Mouse (Mus musculus) CH12.LX (cell line): ENCODE measurements around the gene Ppy. TPM values are rescaled to one million over a fixed set of nuclear protein-coding genes. Genes with fewer than 3 reads are reported as not detected.

Experiments
- DNase-seq: peaks from one replicate; pipeline ENCODE4 v3.0.0-alpha.2; 2013; ENCODE audit errors: extremely low read depth
- H3K27ac ChIP-seq: 2 replicates; pipeline ENCODE4 v1.5.1; 2012; ENCODE audit warnings: low read depth, mild to moderate bottlenecking, control low read depth, moderate library complexity; ENCODE audit not compliant: insufficient read depth
- H3K27me3 ChIP-seq: replicated peaks from 2 replicates; pipeline ENCODE3; 2012; ENCODE audit warnings: inconsistent platforms
- H3K36me3 ChIP-seq, 2 experiments: replicated peaks in 1 of 2; 2 replicates each; pipeline versions ENCODE3 to v1.6.1; 2012; ENCODE audit warnings: inconsistent platforms in 1 of 2, low read length in 1 of 2, mild to moderate bottlenecking in 1 of 2, mixed read lengths in 1 of 2, moderate library complexity in 1 of 2; ENCODE audit not compliant: control insufficient read depth in 1 of 2, insufficient read depth in 1 of 2
- H3K4me1 ChIP-seq, 2 experiments: 2 replicates each; pipeline ENCODE4 v1.6.1; 2012; ENCODE audit warnings: inconsistent platforms in 1 of 2, moderate library complexity in 1 of 2; ENCODE audit not compliant: insufficient read depth in 2 of 2, control insufficient read depth in 1 of 2
- H3K4me2 ChIP-seq: 2 replicates; pipeline ENCODE4 v1.6.1; 2012; ENCODE audit warnings: low read depth, mild to moderate bottlenecking, control low read depth; ENCODE audit not compliant: poor library complexity, insufficient read depth, severe bottlenecking
- H3K4me3 ChIP-seq, 3 experiments: fragments of 150-350 bp in 1 of 3; sonication (generic) in 1 of 3; replicated peaks in 1 of 3; 2 replicates each; pipeline versions ENCODE3 to v1.5.1; 2011 to 2012; ENCODE audit warnings: low read depth in 2 of 3, low read length in 2 of 3, mild to moderate bottlenecking in 2 of 3, moderate library complexity in 2 of 3, control low read depth in 1 of 3, improper control_type of control experiment in 1 of 3, inconsistent platforms in 1 of 3, mixed read lengths in 1 of 3; ENCODE audit not compliant: poor library complexity in 1 of 3
- H3K79me2 ChIP-seq: replicated peaks from 2 replicates; pipeline ENCODE4 v1.6.1; 2012; ENCODE audit warnings: mild to moderate bottlenecking, moderate library complexity; ENCODE audit not compliant: control insufficient read depth, poor library complexity, insufficient read depth, severe bottlenecking; ENCODE audit errors: extremely low read depth
- H3K9ac ChIP-seq: 2 replicates; pipeline ENCODE4 v1.6.1; 2012; ENCODE audit warnings: low read depth, mild to moderate bottlenecking, control low read depth, moderate library complexity; ENCODE audit not compliant: insufficient read depth
- H3K9me3 ChIP-seq: replicated peaks from 2 replicates; pipeline ENCODE3; 2012; ENCODE audit warnings: low read length, inconsistent platforms, mixed read lengths
- BHLHE40 ChIP-seq: IDR thresholded peaks from 2 replicates; pipeline ENCODE4 v1.6.1; 2011; ENCODE audit warnings: mild to moderate bottlenecking, low read depth, low read length, improper control_type of control experiment
- CHD1 ChIP-seq: IDR thresholded peaks from 2 replicates; pipeline ENCODE4 v1.6.1; 2012; ENCODE audit warnings: low read depth, low read length, improper control_type of control experiment, inconsistent platforms
- CHD2 ChIP-seq: IDR thresholded peaks from 2 replicates; pipeline ENCODE4 v1.6.1; 2011; ENCODE audit warnings: low read length, improper control_type of control experiment
- CTCF ChIP-seq, 2 experiments: IDR thresholded peaks in 1 of 2; conservative IDR thresholded peaks in 1 of 2; 2 replicates each; pipeline ENCODE4 v1.5.1; 2011 to 2012; ENCODE audit warnings: low read depth in 2 of 2, low read length in 2 of 2, improper control_type of control experiment in 1 of 2, inconsistent platforms in 1 of 2, mild to moderate bottlenecking in 1 of 2, moderate library complexity in 1 of 2
- E2F4 ChIP-seq: IDR thresholded peaks from 2 replicates; pipeline ENCODE4 v1.6.1; 2011; ENCODE audit warnings: low read depth, low read length, improper control_type of control experiment; ENCODE audit not compliant: insufficient replicate concordance
- ELF1 ChIP-seq: IDR thresholded peaks from 2 replicates; pipeline ENCODE4 v1.6.1; 2014; ENCODE audit warnings: low read depth, mild to moderate bottlenecking, inconsistent platforms, low read length, improper control_type of control experiment
- EP300 ChIP-seq: IDR thresholded peaks from 2 replicates; pipeline ENCODE4 v1.6.1; 2011; ENCODE audit warnings: low read length, improper control_type of control experiment
- ETS1 ChIP-seq: conservative IDR thresholded peaks from 2 replicates; pipeline ENCODE4 v1.6.1; 2012; ENCODE audit warnings: low read depth, mild to moderate bottlenecking, inconsistent platforms, low read length, improper control_type of control experiment, moderate library complexity
- HCFC1 ChIP-seq: IDR thresholded peaks from 2 replicates; pipeline ENCODE4 v1.6.1; 2012; ENCODE audit warnings: low read depth, mild to moderate bottlenecking, inconsistent platforms, low read length, improper control_type of control experiment
- IRF4 ChIP-seq: IDR thresholded peaks from 2 replicates; pipeline ENCODE4 v1.6.1; 2014; ENCODE audit warnings: low read depth, mild to moderate bottlenecking, inconsistent platforms, low read length, improper control_type of control experiment
- JUN ChIP-seq: IDR thresholded peaks from 2 replicates; pipeline ENCODE4 v1.6.1; 2011; ENCODE audit warnings: low read depth, mild to moderate bottlenecking, low read length, improper control_type of control experiment, moderate library complexity; ENCODE audit not compliant: insufficient read depth
- KAT2A ChIP-seq: IDR thresholded peaks from 2 replicates; pipeline ENCODE4 v1.6.1; 2012; ENCODE audit warnings: low read length, improper control_type of control experiment, inconsistent platforms; ENCODE audit not compliant: insufficient replicate concordance
- MAFK ChIP-seq: IDR thresholded peaks from 2 replicates; pipeline ENCODE4 v1.6.1; 2011; ENCODE audit warnings: low read length, improper control_type of control experiment; ENCODE audit not compliant: insufficient replicate concordance
- MAZ ChIP-seq: IDR thresholded peaks from 2 replicates; pipeline ENCODE4 v1.6.1; 2012; ENCODE audit warnings: low read depth, mild to moderate bottlenecking, inconsistent platforms, low read length, improper control_type of control experiment, moderate library complexity
- MEF2A ChIP-seq: IDR thresholded peaks from 2 replicates; pipeline ENCODE4 v1.6.1; 2014; ENCODE audit warnings: low read depth, mild to moderate bottlenecking, inconsistent platforms, low read length, improper control_type of control experiment, borderline replicate concordance
- MXI1 ChIP-seq: IDR thresholded peaks from 2 replicates; pipeline ENCODE4 v1.6.1; 2011; ENCODE audit warnings: mild to moderate bottlenecking, low read depth, low read length, improper control_type of control experiment
- MYC ChIP-seq: IDR thresholded peaks from 2 replicates; pipeline ENCODE4 v1.6.1; 2011; ENCODE audit warnings: low read depth, mild to moderate bottlenecking, improper control_type of control experiment, low read length
- NELFE ChIP-seq: IDR thresholded peaks from 2 replicates; pipeline ENCODE4 v1.6.1; 2011; ENCODE audit warnings: low read depth, low read length, improper control_type of control experiment
- NRF1 ChIP-seq: IDR thresholded peaks from 2 replicates; pipeline ENCODE4 v1.6.1; 2014; ENCODE audit warnings: low read depth, mild to moderate bottlenecking, inconsistent platforms, low read length, improper control_type of control experiment, moderate library complexity
- PAX5 ChIP-seq: IDR thresholded peaks from 2 replicates; pipeline ENCODE4 v1.6.1; 2012; ENCODE audit warnings: low read length, inconsistent platforms, mixed read lengths
- POLR2A ChIP-seq: IDR thresholded peaks from 2 replicates; pipeline ENCODE4 v1.6.1; 2011; ENCODE audit warnings: low read depth, mild to moderate bottlenecking, improper control_type of control experiment, low read length
- RAD21 ChIP-seq: IDR thresholded peaks from 2 replicates; pipeline ENCODE4 v1.6.1; 2011; ENCODE audit warnings: low read depth, mild to moderate bottlenecking, low read length, improper control_type of control experiment, moderate library complexity
- RCOR1 ChIP-seq: conservative IDR thresholded peaks from 2 replicates; pipeline ENCODE4 v1.6.1; 2012; ENCODE audit warnings: low read depth, mild to moderate bottlenecking, inconsistent platforms, low read length, improper control_type of control experiment
- SIN3A ChIP-seq: IDR thresholded peaks from 2 replicates; pipeline ENCODE4 v1.6.1; 2012; ENCODE audit warnings: low read length, improper control_type of control experiment, inconsistent platforms
- SMC3 ChIP-seq: IDR thresholded peaks from 2 replicates; pipeline ENCODE4 v1.6.1; 2011; ENCODE audit warnings: low read depth, low read length, improper control_type of control experiment
- TBP ChIP-seq: conservative IDR thresholded peaks from 2 replicates; pipeline ENCODE4 v1.6.1; 2011; ENCODE audit warnings: low read depth, low read length, improper control_type of control experiment
- TCF12 ChIP-seq: IDR thresholded peaks from 2 replicates; pipeline ENCODE4 v1.6.1; 2014; ENCODE audit warnings: low read depth, mild to moderate bottlenecking, inconsistent platforms, low read length, improper control_type of control experiment
- UBTF ChIP-seq: IDR thresholded peaks from 2 replicates; pipeline ENCODE4 v1.6.1; 2012; ENCODE audit warnings: low read depth, mild to moderate bottlenecking, inconsistent platforms, low read length, improper control_type of control experiment, moderate library complexity
- USF1 ChIP-seq: IDR thresholded peaks from 2 replicates; pipeline ENCODE4 v1.6.1; 2014; ENCODE audit warnings: low read depth, mild to moderate bottlenecking, inconsistent platforms, low read length, improper control_type of control experiment
- ZC3H11A ChIP-seq: IDR thresholded peaks from 2 replicates; pipeline ENCODE4 v1.6.1; 2012; ENCODE audit warnings: low read depth, mild to moderate bottlenecking, inconsistent platforms, low read length, improper control_type of control experiment
- ZKSCAN1 ChIP-seq: IDR thresholded peaks from 2 replicates; pipeline ENCODE4 v1.6.1; 2012; ENCODE audit warnings: low read depth, inconsistent platforms, low read length, improper control_type of control experiment, borderline replicate concordance
- ZMIZ1 ChIP-seq: IDR thresholded peaks from 2 replicates; pipeline ENCODE4 v1.6.1; 2012; ENCODE audit warnings: low read depth, mild to moderate bottlenecking, inconsistent platforms, low read length, improper control_type of control experiment
- ZNF384 ChIP-seq: IDR thresholded peaks from 2 replicates; pipeline ENCODE4 v1.6.1; 2012; ENCODE audit warnings: low read depth, low read length, improper control_type of control experiment, inconsistent platforms
- dilution Hi-C: fragments of 300-500 bp; cut with MboI; formaldehyde crosslinking; loops from 2 replicates; pipeline ENCODE4 v1.14.3; 2020; ENCODE audit warnings: low sequenced_read_pairs; ENCODE audit not compliant: extremely low pct_unique_long_range_greater_than_20kb, extremely low pct_ligation_motif_present
- in situ Hi-C: fragments of 300-500 bp; cut with MboI; formaldehyde crosslinking; loops from 3 replicates; pipeline ENCODE4 v1.14.3; 2019; ENCODE audit warnings: low sequenced_read_pairs, low pct_ligation_motif_present, low pct_unique_long_range_greater_than_20kb, mixed read lengths
- polyA plus RNA-seq: library from polyadenylated mRNA; unstranded; fragments of >175 nt; gene quantifications from 2 replicates; pipeline ENCODE4 v1.2.1, GENCODE M21; 2012; ENCODE audit warnings: low read depth; ENCODE audit not compliant: insufficient read length
- total RNA-seq, 2 experiments: library from RNA; depleted of rRNA; stranded (reverse); fragments of 300-350 nt in 1 of 2; fragments of >200 nt in 1 of 2; gene quantifications; 2 replicates each; pipeline ENCODE4 v1.2.3; 2012 to 2014

Gene Ppy
- total and polyA plus RNA-seq, 3 experiments, result not detected

- Histone ChIP-seq H3K79me2 (no peaks in the 10 kb centered on the region), H3K9ac (no peak overlapping the region), H3K4me2 (no peak overlapping the region), H3K27me3 (peaks cover 60% of the 10 kb centered on the region), H3K27ac (no peak overlapping the region), H3K9me3 (no peaks in the 10 kb centered on the region), H3K36me3 (no peaks in the 10 kb centered on the region), H3K4me3 (no peak overlapping the region), H3K4me1 (no peaks in the 10 kb centered on the region)
- DNase-seq, result peak; percentile 69
- in situ Hi-C loops (loop anchor here (5.0 kb wide), 1 partner anchor 36 kb away; no protein-coding TSS in a partner anchor), dilution Hi-C loops (no loop called here)
- peak; percentile 99 to 100 for TF ChIP-seq CTCF (conservative IDR thresholded peaks at IDR 0.05 in 1 of 2, IDR thresholded peaks at IDR 0.05 in 1 of 2; ENCODE audit: low read depth in 2 of 2, low read length in 2 of 2)
- peak; percentile 6; the same call in 1 of the 2 replicates for TF ChIP-seq ZNF384
- TF ChIP-seq IRF4, result peak; percentile 43; the same call in 1 of the 2 replicates
- TF ChIP-seq TCF12, result no peak
- TF ChIP-seq CHD2, result no peak
- no peak for TF ChIP-seq ETS1
- peak; percentile 98 for TF ChIP-seq RAD21
- no peak; the same call in 1 of the 2 replicates for TF ChIP-seq ELF1
- no peak for TF ChIP-seq JUN
- TF ChIP-seq UBTF, result no peak
- peak; percentile 63 for TF ChIP-seq USF1
- TF ChIP-seq ZKSCAN1, result no peak
- TF ChIP-seq E2F4, result no peak
- TF ChIP-seq SIN3A, result 0 out of 2 replicates have a peak, but pooled peaks have one; percentile 22
- peak; percentile 98 for TF ChIP-seq SMC3
- no peak for TF ChIP-seq POLR2A
- TF ChIP-seq NELFE, result peak; percentile 30; the same call in 1 of the 2 replicates
- no peak for TF ChIP-seq MYC
- no peak for TF ChIP-seq MAZ
- TF ChIP-seq ZMIZ1, result no peak
- TF ChIP-seq CHD1, result no peak
- TF ChIP-seq KAT2A, result no peak
- TF ChIP-seq MEF2A, result no peak; the same call in 1 of the 2 replicates
- peak; percentile 91 for TF ChIP-seq ZC3H11A
- no peak for TF ChIP-seq EP300
- no peak for TF ChIP-seq PAX5
- no peak for TF ChIP-seq MXI1
- peak; percentile 58 for TF ChIP-seq NRF1
- no peak for TF ChIP-seq BHLHE40
- no peak for TF ChIP-seq TBP
- TF ChIP-seq HCFC1, result no peak
- no peak for TF ChIP-seq RCOR1
- TF ChIP-seq MAFK, result no peak
- TF ChIP-seq, all 38 proteins: peak for 10
These were observed 39.7 kb downstream of the Ppy start for GRCm38 (mm10) chr11:102061236-102061940.
